Mouse (Mus musculus) kidney, adult 2 months (tissue): ENCODE measurements around the gene Pmm2.

ENCODE experiments used
- CTCF ChIP-seq: fragments of 200-500 bp; conservative IDR thresholded peaks from 2 replicates; pipeline ENCODE4 v1.5.1; 2011; ENCODE audit warnings: low read depth, mild to moderate bottlenecking, control low read depth, low read length, moderate library complexity, mixed read lengths; ENCODE audit not compliant: insufficient read depth, insufficient read length
- POLR2A ChIP-seq: fragments of 200-500 bp; IDR thresholded peaks from one replicate; pipeline ENCODE4 v1.6.1; 2011; ENCODE audit warnings: low read depth, low read length, control low read depth

GRCm38 (mm10) chr16:8675559-8675958 lies 38.1 kb downstream of the Pmm2 start:
- TF ChIP-seq CTCF (no peak), POLR2A (no peak)
